Mouse (Mus musculus) intestine, embryonic 14.5 days (tissue): ENCODE measurements at regions not wholly inside any gene's neighbourhood (a gene's known extent, or its start where the extent isn't known, plus 50 kb on each side); places are given as distances from the start of the nearest gene placed in this dataset.

ENCODE experiments used
- ATAC-seq: fragments of 200-750 bp; cut with Nextera tagmentation; replicated peaks from 2 replicates; pipeline ENCODE4 v1.8.0; 2017; ENCODE audit warnings: low read depth, moderate number of reproducible peaks, moderate TSS enrichment, moderate library complexity; ENCODE audit not compliant: low FRiP score, low TSS enrichment
- DNase-seq: peaks from one replicate; pipeline ENCODE4 v3.0.0-alpha.2; 2018; ENCODE audit warnings: low spot score
- H3K27ac ChIP-seq: fragments of 300-500 bp; sonication (generic); 2 replicates; pipeline ENCODE4 v1.5.1; 2014; ENCODE audit warnings: low read depth, mild to moderate bottlenecking, control low read depth
- H3K27me3 ChIP-seq: fragments of 300-500 bp; sonication (generic); replicated peaks from 2 replicates; pipeline ENCODE4 v1.6.1; 2014; ENCODE audit warnings: low read length, control low read depth; ENCODE audit not compliant: control insufficient read depth, insufficient read depth
- H3K36me3 ChIP-seq: fragments of 300-500 bp; sonication (generic); 2 replicates; pipeline ENCODE4 v1.6.1; 2014; ENCODE audit warnings: low read length, control low read depth; ENCODE audit not compliant: control insufficient read depth, insufficient read depth
- H3K4me1 ChIP-seq: fragments of 300-500 bp; sonication (generic); replicated peaks from 2 replicates; pipeline ENCODE4 v1.6.1; 2014; ENCODE audit warnings: low read length, control low read depth, mixed read lengths; ENCODE audit not compliant: control insufficient read depth, insufficient read depth
- H3K4me2 ChIP-seq: fragments of 300-500 bp; sonication (generic); 2 replicates; pipeline ENCODE4 v1.6.1; 2014; ENCODE audit warnings: low read length
- H3K4me3 ChIP-seq: fragments of 300-500 bp; sonication (generic); 2 replicates; pipeline ENCODE4 v1.5.1; 2014; ENCODE audit warnings: low read depth, low read length, control low read depth, mixed read lengths
- H3K9ac ChIP-seq: fragments of 300-500 bp; sonication (generic); 2 replicates; pipeline ENCODE4 v1.6.1; 2014; ENCODE audit warnings: mild to moderate bottlenecking, low read length
- H3K9me3 ChIP-seq: fragments of 300-500 bp; sonication (generic); 2 replicates; pipeline ENCODE4 v1.6.1; 2016; ENCODE audit warnings: low read length, control low read depth; ENCODE audit not compliant: control insufficient read depth
- WGBS: fragments of 180-500 bp; shearing (Covaris S2); extraction: QIAGEN DNeasy Blood & Tissue Kit; methylation state at CpG from one replicate; pipeline ENCODE4 v1.1.7; 2014; 5-methylcytosine and 5-hydroxymethylcytosine counted together

- WGBS, result 80% methylated on average over 10 of the region's 10 CpGs
- H3K4me1 ChIP-seq, result no peaks in the 10 kb centered on the region
- H3K36me3 ChIP-seq, result no peaks in the 10 kb centered on the region
- H3K9ac ChIP-seq, result no peak overlapping the region
- ATAC-seq (no peak), DNase-seq (peak; percentile 52)
- no peak overlapping the region for H3K27ac ChIP-seq
- H3K9me3 ChIP-seq, result no peaks in the 10 kb centered on the region
- no peak overlapping the region for H3K4me2 ChIP-seq
- H3K4me3 ChIP-seq, result no peak overlapping the region
- no peaks in the 10 kb centered on the region for H3K27me3 ChIP-seq
Observed at GRCm38 (mm10) chr9:30522595-30523350, 95.9 kb downstream of the Snx19 start.

GRCm38 (mm10) chr9:30521556-30522240, 94.8 kb downstream of the Snx19 start:
- 89% methylated on average over 6 of the region's 6 CpGs for WGBS
- no peak for DNase-seq
- ATAC-seq, result no peak
- Histone ChIP-seq H3K4me2 (no peak overlapping the region), H3K9me3 (no peaks in the 10 kb centered on the region), H3K27ac (no peak overlapping the region), H3K4me3 (no peak overlapping the region), H3K27me3 (no peaks in the 10 kb centered on the region), H3K36me3 (no peaks in the 10 kb centered on the region), H3K9ac (no peak overlapping the region), H3K4me1 (no peaks in the 10 kb centered on the region)

- Histone ChIP-seq H3K27ac (no peak overlapping the region), H3K4me2 (no peak overlapping the region), H3K4me1 (no peaks in the 10 kb centered on the region), H3K4me3 (no peak overlapping the region), H3K36me3 (no peaks in the 10 kb centered on the region), H3K27me3 (no peaks in the 10 kb centered on the region), H3K9ac (no peak overlapping the region), H3K9me3 (no peaks in the 10 kb centered on the region)
- no peak for DNase-seq
- WGBS, result 55% methylated on average over 9 of the region's 9 CpGs
- no peak for ATAC-seq
Observed at GRCm38 (mm10) chr9:30520853-30521439, 94.0 kb downstream of the Snx19 start.

- H3K27ac ChIP-seq, result no peak overlapping the region
- H3K27me3 ChIP-seq, result no peaks in the 10 kb centered on the region
- H3K9ac ChIP-seq, result no peak overlapping the region
- no peaks in the 10 kb centered on the region for H3K36me3 ChIP-seq
- no peak for ATAC-seq
- no peaks in the 10 kb centered on the region for H3K4me1 ChIP-seq
- no peaks in the 10 kb centered on the region for H3K9me3 ChIP-seq
- 91% methylated on average over 1 of the region's 1 CpGs for WGBS
- H3K4me2 ChIP-seq, result no peak overlapping the region
- no peak overlapping the region for H3K4me3 ChIP-seq
- no peak for DNase-seq
Observed at GRCm38 (mm10) chr9:30520116-30520515, 93.2 kb downstream of the Snx19 start.

- no peak overlapping the region for H3K9ac ChIP-seq
- H3K4me1 ChIP-seq, result no peaks in the 10 kb centered on the region
- H3K27ac ChIP-seq, result no peak overlapping the region
- H3K27me3 ChIP-seq, result no peaks in the 10 kb centered on the region
- WGBS, result 90% methylated on average over 1 of the region's 1 CpGs
- ATAC-seq (no peak), DNase-seq (no peak)
- H3K9me3 ChIP-seq, result no peaks in the 10 kb centered on the region
- H3K36me3 ChIP-seq, result no peaks in the 10 kb centered on the region
- no peak overlapping the region for H3K4me3 ChIP-seq
- no peak overlapping the region for H3K4me2 ChIP-seq
Observed at GRCm38 (mm10) chr9:30519231-30519630, 92.3 kb downstream of the Snx19 start.
